Mouse (Mus musculus): ENCODE data around the gene Miga1.

Gene Miga1

DNA sequence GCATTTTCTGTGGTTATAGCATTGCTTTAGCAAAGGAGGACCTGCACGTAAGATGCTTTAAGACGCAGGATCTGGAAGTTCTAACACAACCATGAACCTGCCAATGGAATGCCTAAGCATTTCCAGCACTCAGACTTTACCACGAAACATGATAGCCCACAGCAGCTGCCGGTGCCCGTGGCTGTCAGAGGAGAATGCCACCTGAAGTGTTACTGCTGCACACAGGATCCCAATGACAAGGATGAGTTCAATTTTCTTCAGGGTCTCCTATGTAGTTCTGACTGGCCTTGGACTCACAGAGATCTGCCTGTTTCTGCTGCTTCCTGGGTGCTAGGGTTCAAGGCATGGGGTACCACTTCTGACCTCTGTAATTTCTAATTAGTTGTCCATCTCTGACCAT is 55.4 kb downstream of the Miga1 start:
- no peak for DNase-seq

GRCm38 (mm10) chr3:152284306-152284705 is 55.9 kb downstream of the Miga1 start:
- DNase-seq, result no peak

DNA sequence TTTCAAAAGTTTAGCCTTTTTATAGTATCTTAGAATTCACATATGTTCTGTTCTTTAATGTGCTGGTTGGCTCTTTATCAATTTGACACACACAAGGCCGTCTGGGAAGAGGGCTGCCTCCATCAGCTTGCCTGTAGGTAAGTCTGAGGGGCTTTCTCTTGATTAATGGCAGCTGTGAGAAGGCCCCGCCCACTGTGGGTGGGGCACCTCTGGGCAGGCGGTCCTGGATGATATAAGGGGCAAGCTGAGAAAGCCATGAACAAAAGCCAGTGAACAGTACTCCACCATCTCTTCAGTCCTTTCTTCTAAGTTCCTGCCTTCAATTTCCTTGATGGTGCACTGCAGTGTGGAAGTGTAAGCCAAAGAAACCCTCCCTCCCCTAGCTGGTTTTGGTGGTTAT is 58.1 kb downstream of the Miga1 start:
- DNase-seq, result no peak

DNA sequence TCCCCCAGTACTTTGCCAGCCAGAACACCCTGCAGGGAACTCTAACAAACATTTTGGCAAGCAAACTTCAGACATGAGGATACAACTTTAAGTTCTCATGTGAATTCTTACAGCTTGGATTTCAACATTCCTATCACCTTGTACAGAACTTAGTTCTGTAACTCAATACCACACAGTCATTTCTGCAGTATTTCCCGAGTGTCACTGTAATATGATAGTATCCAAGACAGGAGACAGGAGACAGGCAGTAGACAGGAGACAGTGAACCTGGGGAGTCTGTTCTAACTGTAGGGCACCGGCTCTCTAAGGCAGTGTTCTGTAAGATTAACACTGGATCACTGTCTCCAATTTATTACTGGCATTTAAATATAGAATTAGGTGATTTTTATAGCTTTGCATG is 61.8 kb downstream of the Miga1 start:
- DNase-seq, result no peak

GRCm38 (mm10) chr3:152277912-152278311 is 62.3 kb downstream of the Miga1 start:
- DNase-seq, result no peak

DNA sequence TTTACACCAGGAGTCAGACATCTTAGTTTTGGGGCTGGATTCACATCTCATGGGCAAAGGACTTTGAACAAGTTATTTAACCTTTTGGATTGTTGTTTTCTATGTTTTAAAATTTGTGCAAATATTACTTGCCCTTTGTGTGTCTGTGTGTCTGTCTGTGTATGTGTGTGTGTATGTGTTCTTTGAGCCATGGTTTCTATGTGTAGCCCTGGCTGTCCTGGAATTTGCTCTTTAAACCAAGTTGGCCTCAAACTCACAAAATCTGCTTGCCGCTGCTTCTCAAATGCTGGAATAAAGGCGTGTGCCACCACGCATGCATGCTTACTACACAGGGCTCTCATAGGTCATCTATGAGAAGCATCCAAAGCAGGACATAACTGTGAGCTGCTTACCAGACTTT is 63.3 kb downstream of the Miga1 start:
- DNase-seq, result no peak

GRCm38 (mm10) chr3:152275008-152275407 is 65.2 kb downstream of the Miga1 start:
- no peak for DNase-seq

DNA sequence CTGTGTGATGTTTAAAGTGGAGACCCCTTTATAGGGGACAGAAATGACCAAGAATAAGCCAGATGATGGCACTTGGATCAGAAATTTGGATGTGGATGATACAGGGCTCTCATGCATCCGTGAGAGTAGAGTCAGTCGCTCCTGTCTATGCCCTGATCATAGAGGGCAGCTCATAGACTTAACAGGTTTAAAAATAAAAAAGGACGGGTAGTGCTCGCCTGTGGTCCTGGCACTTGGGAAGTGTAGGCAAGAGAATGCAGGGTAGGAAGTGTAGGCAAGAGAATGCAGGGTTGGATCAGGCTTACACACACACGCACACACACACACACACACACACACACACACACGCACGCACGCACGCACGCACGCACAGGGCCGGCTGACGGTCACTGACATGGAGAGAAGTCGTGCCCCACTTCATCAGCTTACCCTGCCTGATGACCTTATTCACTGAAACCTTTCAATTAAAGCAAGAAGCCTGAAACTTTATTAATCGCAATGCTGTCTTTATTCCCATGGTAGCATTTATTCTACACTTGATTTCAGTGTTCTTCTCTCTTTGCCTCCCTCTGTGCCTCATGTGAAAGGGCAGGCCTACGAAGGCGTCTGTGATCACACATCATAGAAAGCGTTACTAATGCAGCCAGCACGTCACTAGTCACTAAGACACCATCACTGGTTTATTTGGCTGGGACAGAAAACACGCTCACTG is 67.1 kb downstream of the Miga1 start:
- DNase-seq, result no peak

GRCm38 (mm10) chr3:152271876-152272275 is 68.3 kb downstream of the Miga1 start:
- DNase-seq, result no peak

DNA sequence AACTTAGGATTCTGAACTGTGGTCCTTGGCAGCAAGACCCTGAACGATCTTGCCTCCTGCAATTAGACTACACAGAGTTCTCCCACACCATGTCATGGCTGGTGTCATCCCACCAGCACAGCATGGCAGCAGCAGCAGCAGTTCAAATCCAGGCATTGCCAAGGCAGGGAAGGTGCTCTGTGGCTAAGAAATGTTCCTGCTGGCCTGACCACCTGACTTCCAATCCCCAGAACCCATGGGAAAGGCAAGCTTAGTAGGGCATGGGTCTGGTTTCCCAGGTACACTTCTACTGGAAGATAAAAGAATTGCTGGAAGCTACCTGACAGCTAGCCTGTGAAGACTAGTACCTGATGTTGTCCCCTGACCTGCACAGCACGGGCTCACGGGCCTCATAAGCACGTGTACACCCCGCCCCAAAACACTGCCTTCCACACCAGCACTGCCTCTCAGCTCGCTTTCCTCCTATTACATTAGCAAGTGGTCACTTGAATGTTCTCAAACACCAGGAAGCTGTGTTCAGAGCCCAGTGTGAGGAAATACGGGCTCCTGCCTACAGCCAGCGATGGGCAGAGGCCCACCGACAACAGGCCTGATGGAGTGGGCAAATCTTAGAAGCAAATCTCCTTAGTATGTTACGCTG is 69.0 kb downstream of the Miga1 start:
- no peak for DNase-seq

GRCm38 (mm10) chr3:152268099-152268498 is 72.1 kb downstream of the Miga1 start:
- no peak for DNase-seq

- DNase-seq, result no peak
Measured at GRCm38 (mm10) chr3:152266036-152266421, 74.2 kb downstream of the Miga1 start, which contains the start of gene Nexn. Gene Nexn, minus strand, starts transcription at chr3:152266350.

- no peak for DNase-seq
Measured at GRCm38 (mm10) chr3:152265351-152266035, 74.7 kb downstream of the Miga1 start.

- no peak for DNase-seq
Measured at GRCm38 (mm10) chr3:152264830-152265229, 75.4 kb downstream of the Miga1 start.

GRCm38 (mm10) chr3:152264374-152264773 is 75.8 kb downstream of the Miga1 start:
- DNase-seq, result no peak

GRCm38 (mm10) chr3:152261948-152262347 is 78.3 kb downstream of the Miga1 start:
- DNase-seq, result no peak

GRCm38 (mm10) chr3:152261436-152261835 is 78.8 kb downstream of the Miga1 start:
- no peak for DNase-seq

- no peak for DNase-seq
Measured at GRCm38 (mm10) chr3:152260362-152260761, 79.8 kb downstream of the Miga1 start.

DNA sequence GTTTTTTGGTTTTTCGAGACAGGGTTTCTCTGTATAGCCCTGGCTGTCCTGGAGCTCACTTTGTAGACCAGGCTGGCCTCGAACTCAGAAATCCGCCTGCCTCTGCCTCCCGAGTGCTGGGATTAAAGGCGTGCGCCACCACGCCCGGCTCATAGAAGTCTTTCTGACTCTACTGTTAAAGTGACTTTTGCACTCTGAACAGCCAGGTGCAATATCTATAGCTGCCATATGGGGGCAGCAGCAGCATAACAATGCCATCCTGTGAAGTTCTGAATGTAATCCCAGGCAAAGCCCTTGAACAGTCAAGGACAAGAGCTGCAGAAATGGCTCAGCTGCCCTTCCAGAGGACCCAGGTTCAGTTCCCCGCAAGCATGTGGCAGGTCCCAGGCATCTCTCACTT is 80.8 kb downstream of the Miga1 start:
- DNase-seq, result peak; percentile 62

- DNase-seq, result no peak
Measured at GRCm38 (mm10) chr3:152257528-152257927, 82.7 kb downstream of the Miga1 start.

DNA sequence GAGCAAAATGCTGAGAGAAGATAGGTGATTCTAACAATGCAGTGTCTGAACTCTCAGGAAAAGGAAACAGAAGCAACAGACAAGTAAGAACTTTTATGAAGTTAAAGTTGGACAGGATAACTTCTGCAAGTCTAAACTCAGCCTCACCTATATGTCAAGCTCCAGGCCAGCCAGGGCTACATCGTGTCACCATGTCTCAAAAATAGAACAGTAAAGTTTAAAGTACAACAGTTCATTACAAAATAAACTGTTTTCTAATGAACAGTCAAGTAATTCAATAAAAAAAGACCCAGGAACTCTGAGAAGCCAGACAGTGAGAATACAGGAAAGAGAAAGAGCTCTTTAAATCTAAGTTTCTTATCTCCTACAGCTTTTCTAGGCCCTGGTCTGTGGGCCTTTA is 89.7 kb downstream of the Miga1 start:
- DNase-seq, result no peak

DNA sequence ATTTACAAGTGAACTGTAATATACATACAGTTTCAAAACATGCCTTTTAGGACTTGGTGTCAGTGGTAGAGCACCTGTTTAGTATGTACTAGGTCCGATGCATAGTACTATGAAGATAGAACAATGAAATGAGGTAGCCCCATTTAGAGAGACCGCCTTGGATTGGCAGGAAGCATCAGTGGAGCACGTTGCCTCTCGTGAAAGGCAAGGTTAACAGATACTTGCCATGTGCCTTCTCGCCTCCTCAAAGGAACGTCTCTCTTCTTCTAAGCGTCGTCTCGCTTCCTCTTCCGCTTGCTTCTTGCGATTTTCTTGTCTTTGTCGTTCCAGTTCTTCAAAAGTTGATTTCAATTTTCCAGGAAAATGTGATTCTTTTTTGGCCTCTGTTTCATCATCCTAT is 92.5 kb downstream of the Miga1 start:
- DNase-seq, result no peak

GRCm38 (mm10) chr3:152245273-152245910 is 94.8 kb downstream of the Miga1 start:
- no peak for DNase-seq

- no peak for DNase-seq
Measured at GRCm38 (mm10) chr3:152243304-152243703, 96.9 kb downstream of the Miga1 start.

Data from cerebellum, adult 9-10 months (tissue).